Mouse (Mus musculus) megakaryocyte-erythroid progenitor cell, adult 5 weeks (primary cell): ENCODE results near the gene Glrb. TPM values are rescaled to one million over a fixed set of nuclear protein-coding genes. Genes with fewer than 3 reads are reported as not detected.

ENCODE experiments used
- polyA plus RNA-seq: library from polyadenylated mRNA; stranded (reverse); fragments of >175 nt; gene quantifications from 2 replicates; pipeline ENCODE4 v1.2.3, GENCODE M21; 2012

Glrb gene
- not detected in 2 replicates for polyA plus RNA-seq

GRCm38 (mm10) chr3:80913111-80913778 is at the start of gene Glrb:
Gene Glrb, minus strand, starts transcription at chr3:80913660.

GRCm38 (mm10) chr3:80802596-80803081 is 110.8 kb downstream of the Glrb start, which contains the start of gene Gria2:
Gene Gria2, minus strand, starts transcription at chr3:80802835.

Other genes starting within 250 kb of the Glrb start
- not detected in 2 replicates for gene Gria2, start 110.8 kb downstream of the Glrb start, polyA plus RNA-seq
- 0.08 and 0.23 TPM in 2 replicates for gene Pdgfc, start 122.8 kb upstream of the Glrb start, polyA plus RNA-seq